Mouse (Mus musculus) thymus, postnatal 25 days (tissue): ENCODE data around the gene Il21r.

Experiments
- DNase-seq: peaks from one replicate; pipeline ENCODE4 v3.0.0; 2022

Il21r gene

DNA sequence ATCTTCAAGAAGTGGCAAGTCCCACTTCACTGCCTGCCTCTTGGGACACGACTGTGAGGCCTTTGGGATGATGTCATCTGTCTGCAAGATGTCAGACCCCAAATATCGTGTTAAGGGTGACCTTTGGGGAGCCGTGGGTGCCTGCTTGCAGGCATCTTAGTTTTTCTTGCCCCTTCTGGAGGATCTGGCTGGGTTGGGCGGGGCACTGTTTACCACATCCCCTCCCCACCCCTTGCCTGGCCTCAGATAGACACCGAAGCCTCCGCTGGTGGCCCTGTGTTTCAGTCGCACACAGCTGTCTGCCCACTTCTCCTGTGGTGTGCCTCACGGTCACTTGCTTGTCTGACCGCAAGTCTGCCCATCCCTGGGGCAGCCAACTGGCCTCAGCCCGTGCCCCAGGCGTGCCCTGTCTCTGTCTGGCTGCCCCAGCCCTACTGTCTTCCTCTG, at the start of gene Il21r:
Il21r (plus strand) TSS at position 245 of the 447 bp plus-strand sequence.
- DNase-seq: peak; percentile 82

DNA sequence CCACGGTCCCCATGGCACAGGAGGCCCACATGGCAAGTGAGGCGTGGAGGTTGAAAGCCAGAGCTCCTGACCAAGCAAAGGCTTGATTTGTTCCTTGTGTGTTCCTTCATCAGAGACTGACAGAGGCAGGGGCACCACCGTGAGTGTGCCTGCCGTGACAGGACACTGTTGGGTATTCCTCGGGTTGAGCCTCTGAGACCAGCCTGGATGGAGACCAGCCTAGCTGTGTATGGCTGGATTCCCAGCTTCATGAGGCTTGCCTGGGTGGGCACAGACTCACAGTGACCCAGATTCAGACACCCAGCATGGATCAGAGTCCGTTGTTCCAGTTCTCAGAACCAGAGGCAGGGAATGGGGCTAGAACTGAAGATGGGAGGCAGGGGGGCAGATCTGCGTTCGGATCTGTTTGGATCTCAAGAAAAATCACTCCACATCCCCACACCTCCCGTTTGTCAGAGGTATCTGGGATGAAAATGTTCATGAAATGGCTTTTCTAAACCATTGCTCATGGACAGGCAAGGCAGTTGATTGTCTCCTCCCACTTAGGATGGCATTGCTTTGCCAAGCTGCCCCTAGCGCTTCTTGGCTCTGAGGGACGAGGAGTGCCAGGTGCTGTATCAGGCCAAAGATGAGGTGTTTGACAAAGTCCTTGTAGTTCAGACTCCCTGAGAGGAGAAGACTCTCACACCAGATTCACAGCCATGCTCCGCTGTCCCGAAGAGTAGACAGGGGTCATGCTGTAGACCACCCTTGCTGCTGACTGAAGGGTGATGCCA, 49.4 kb upstream of the Il21r start:
- DNase-seq: no peak

DNA sequence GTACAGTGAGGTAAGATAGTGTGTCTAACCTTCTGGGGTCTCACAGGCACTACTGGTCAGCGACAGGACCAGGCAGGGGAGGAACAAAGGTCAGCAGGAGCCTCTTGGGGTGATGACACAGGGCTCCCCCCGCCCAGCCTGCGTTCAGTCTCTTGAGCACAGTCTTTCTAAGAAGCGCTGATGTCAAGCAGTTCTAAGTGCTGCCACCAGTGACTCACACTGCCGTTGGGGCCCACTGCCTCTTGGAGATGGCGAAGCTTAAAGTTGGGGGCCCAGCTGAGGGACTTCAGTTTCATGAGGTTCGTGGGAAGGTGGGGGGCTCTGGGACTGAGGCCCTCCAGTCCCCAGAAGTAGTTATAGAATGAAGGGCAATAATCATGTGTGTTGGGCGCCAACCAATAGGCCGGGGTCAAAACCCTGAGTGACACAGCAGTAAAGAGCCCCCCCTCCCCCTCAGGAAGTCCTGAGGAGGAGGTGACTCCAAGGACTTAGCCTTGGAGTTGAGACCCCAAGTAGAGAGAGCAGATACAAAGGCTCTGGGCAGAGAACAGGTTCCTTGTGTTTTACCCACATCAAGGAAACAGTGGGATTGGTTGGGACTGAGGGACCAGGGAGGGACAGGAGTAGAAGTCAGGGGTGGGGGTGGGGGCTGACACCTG, 48.6 kb upstream of the Il21r start:
- peak; percentile 50 for DNase-seq

DNA sequence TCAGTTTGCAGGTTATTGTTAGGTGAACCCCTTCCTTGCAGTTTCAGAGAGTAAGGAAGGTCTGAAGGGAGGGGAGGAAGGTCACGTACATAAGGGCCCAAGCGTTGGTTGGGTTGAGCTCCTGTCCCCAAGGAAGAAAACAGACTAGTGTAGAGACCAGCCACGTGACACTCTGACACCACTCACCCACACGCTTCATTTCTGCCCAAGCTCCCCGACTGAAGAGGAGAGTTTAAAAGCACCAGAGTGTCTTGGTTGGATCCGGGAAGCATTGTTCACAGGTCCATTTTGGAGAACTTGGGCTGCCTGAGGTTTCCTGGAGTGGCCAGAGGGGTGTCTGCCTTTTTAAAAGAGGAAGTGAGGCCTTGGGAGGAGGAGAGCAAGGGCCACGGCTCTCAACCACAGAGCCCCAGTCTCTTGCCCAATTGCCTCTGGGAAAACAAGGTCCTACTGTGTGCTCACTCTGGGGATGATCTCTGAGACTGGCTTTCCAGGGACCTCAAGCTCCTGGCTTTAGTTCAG, 47.8 kb upstream of the Il21r start:
- DNase-seq: peak; percentile 50

DNA sequence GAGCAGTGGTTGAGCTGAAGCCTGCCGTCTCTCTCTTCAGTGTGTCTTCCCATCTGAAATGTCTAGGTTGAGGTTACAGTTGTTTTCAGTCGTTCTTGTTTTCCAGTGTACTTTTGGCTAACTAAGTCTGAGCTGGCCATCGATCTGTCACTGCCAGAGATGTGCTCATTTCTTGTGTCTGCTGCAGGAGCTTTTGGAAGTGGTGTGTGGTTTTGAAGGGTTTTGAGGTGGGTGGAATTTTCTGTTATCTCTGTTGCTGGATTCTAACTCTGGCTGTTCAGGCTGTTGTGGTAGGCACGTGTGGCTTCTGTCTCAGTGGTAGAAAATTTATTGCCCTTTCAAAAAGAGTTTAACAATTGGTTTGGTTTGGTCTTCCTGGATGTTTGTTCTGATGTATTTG, 47.1 kb upstream of the Il21r start:
- DNase-seq: peak; percentile 46

DNA sequence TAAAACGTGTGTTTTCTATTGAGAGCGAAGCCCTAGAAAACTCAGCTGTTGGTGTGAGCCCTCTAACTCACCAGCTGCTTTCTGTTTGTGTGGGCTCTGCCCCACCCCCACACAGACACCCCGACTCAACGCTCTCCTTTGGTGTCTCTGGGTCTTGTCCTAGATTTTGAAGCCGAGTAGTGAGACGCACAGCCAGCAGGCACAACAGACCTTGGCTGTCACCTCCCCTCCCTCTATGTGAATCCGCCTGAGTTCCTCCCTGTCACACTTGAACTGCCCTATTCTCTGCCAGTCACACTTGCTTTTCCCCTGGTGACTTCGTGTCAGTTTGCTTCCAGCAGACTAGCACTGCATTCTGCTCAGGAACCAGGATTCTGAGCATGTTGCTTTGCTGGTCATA, 46.4 kb upstream of the Il21r start:
- peak; percentile 87 for DNase-seq

DNA sequence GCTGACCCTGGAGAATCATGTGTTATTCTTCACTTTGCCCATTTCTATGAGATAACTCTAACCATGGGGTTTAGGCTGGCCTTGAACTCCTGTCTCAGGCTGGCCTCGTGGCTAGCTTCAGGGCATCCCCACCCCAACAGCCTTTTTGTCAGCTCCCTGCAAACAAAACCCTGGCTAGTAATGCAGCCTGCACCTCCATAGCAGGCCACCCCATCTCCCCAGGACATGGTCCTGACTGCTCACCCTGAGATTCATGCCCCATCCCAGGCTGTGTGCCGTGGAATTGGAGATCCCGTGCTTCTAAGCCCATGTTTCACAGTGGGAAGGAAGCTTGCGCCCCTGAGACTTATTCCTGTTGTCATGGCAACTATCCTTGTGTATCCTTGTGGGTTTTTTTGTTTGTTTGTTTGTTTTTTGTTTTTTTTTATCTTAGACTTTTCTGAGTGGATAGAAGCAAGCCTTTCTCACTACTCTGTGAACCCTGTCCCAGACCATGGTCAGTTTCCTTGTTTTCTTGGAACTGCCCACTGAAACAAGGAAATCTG, 44.8 kb upstream of the Il21r start:
- DNase-seq: no peak

DNA sequence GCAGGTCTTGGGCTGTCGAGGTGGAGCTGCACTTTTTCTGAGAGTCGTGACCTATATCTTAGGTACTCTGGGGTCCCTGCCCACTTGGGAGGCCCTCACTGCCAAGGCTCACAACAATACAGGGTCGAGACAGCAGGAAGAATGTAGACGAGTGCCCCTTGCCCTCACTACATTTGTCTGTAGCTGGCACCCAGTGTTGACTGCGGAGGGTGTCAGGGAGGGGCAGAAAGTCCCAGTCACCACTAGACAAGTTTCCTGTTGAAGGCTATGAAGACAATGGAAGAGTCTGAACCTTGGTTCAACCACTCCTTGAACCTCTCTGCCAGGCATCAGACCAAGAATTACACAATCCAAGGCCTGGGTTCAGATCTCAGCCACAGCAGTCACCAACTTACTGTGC, 44.2 kb upstream of the Il21r start:
- peak; percentile 45 for DNase-seq

DNA sequence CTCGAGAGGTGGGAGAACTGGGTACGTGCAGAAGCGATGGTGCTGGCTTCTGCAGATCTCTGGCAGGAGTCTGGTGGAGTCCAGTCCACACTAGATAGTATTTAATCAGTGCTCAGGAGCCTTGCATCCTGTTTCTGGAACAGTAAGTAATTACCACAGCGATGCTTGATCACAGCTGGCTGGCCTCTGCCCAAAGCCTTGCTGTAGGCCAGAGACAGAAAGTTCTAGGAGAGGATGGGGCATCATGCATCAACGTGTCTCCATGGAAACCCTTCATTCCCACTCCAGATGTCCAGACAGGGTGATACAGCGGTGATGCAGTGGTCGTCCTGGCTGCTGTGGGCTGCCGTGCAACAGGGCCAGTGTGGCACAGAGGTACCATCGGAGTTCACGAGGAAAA, 43.7 kb upstream of the Il21r start:
- no peak for DNase-seq

DNA sequence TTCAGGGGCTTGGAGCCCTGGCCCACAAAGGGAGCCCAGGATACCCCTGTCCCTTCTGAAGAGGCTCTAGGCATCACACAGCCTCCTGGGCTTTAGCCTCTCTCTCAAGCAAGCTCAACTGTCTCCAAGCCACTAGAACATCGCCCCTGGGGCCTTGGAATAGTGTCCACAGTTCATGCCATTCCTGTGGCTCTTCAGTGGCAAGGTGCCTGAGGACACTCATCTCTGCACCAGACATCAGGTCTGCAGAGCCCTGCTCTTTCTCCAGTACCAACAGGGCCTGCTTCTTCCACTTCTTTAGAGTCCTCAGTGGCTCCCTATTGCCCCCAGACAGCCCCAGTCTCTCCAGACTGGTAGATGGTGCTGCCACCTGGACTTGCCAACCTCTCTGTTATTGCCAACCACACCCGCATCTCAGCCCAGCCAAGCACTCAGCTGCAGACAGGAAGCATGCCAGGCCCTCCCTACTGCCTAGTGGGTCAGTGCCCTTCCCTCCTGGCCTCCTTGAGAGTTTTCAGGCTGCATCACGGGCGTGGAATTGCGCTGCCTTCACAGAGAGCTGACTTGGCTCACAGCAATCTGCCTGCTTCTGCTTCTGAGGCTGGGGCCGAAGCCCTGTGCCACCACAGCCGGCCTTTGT, 43.0 kb upstream of the Il21r start:
- DNase-seq: peak; percentile 47

DNA sequence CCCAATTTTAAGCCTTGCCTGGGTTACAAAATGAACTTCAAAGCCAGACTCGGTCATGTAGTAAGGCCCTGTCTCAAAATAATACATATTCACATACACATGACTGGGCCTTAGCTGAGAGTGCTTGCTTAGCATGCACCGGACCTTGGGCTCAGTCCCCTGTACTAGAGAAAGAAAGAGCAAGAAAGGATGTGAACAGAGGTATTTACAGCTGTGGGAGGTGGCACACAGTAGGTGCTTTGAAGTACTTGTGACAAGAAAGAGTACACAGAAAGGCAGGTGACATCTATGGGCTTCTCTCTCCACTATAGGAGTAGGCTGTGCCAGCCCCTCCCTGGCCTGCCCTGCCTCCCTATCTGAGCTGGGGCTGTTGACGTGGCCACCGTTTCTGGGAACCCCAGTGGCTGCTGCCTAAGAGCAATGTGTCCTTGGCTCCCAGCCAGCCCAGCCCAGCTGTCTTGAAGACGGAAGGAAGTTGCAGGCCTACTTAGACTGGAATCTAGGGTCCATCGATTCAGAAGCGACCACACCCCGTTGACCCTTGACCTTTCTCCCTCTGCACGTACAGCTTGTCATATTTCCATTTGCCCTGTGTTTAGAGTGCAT, 42.0 kb upstream of the Il21r start:
- DNase-seq: peak; percentile 52

DNA sequence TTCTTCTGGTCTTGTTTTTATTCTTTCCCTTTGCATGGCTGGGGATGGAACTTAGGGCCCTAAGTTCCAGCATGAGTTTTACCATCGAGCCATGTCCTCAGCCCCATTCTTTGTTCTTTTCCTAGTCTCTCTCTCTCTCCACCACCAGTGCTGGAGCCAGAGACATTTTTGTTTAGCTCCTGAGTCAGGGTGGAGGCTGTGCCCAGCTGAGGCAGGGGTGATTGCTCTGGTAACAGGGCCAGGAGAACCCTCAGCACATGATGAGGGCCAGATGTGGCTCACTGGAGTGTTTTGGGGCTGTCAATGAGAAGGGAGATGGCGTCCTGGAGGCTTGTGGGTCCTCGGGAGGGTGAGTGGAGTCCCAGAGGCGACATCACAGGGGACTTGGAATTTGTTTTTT, 40.8 kb upstream of the Il21r start:
- DNase-seq: no peak

DNA sequence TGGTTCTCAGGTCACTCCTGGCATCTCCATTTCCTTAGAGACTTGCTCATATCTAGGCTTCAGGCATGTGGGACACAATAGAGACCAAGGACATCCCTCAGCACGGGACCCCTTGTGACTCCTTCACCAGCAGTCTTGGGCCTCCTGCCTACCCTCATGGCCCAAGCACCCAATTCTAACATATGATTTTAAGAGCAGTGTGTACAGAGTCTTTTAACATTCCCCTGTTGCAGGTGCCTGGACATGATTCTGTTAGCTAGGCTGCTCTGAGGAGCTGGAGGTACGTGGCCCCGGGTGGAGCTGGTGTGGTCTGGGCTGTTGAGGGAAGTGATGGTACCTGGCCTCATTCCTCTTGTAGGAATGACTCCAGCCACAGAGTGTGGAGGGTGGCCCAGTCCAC, 40.1 kb upstream of the Il21r start:
- no peak for DNase-seq

DNA sequence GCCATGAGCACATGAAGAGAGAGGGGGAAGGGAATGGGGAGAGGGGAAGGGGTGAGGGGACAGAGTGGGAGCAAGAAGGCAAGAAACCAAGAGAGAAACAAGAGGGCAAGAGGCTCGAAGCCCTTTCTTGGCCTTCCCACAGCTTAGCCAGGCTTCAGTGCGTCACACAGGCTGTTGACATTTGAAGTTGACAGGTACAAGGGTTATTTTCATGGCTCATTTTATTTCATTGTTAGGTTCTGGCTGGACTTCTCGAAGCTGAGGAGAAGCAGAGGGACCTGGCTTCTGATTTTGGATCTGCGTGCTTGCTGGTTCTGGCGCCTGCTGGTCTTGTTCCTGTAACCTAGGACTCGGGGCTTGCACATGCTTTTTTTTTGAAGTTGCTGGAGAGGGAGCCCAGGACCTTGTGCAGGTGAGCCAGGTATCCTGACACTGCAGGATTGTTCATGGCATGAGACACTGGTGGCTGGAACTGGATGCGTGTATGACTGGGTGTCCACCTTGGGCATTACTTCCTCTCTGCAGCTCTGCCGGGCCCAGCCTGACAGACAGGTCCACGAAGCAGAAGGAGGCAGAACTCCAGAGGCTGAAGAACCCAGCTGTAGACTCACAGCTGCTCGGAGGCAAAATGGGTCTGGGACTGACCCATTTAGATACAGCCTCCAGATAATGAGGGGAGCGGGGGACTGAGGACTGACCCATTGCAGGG, 38.8 kb upstream of the Il21r start:
- DNase-seq: no peak

DNA sequence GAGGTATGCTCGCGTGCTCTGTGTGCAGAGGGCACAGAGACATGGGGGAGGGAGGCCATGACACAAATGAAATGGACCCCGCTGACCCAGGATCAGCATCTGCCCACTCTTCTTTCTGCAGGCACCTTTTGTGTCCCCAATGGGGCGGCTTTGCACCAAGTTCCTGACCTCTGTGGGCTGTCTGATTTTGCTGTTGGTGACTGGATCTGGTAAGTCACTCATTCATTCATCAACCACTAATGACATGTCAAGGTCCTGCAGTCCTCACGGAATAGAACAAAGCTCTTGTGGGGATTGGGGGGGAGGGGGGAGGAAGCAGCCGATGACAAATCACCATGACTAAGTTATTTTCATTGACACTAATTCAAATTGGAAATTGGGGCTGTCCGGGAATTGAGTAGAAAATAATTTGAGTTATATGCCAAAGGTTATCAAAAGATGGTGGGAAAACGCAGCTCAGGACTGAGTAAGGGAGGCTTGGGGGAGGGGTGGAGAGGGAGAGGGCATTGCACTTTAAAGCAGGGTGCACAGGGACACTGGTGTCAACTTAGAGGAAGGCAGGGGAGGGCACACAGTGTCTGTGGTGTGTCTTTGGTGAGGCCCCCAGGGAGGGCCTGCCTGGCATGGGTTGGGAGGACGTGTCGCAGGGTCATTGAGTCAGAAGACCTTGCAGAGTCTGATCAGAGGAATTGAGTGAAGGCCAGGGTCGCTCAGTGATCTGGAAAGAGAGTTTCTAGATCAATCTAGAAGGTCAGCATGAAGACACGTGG, 37.5 kb upstream of the Il21r start:
- no peak for DNase-seq

DNA sequence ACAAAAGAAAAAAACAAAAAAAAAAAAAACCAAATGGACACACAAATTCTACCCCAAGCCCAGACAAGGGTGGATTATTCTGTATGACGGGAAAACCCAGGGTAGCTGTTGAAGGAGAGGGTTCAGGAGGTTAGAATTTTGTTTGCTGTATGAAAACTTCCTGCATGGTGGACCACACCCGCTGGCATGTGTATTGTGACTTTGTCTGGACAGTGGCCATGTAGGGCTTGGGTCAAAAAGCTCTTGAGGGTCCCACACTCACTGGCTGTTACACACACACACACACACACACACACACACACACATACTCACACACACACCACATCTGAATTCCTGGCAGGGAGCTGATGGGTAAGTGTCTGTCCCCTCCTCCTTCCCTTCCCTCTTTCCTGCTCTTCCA, 36.8 kb upstream of the Il21r start:
- no peak for DNase-seq

DNA sequence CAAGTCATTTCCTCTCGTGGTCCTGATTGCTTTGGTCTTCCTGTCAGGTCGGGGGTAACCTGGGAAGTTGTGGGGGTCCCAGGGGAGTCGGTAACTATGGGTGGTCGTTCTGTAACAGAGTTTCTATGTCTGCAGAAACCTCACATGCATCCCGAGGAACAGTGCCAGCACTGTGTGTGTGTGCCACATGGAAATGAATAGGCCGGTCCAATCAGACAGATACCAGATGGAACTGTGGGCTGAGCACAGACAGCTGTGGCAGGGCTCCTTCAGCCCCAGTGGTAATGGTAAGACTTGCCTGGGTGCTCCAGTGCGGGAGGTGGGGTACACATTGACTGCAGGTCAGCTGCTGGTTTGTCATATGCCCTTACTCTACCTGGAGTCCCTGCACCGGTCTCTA, 34.3 kb upstream of the Il21r start:
- DNase-seq: no peak

DNA sequence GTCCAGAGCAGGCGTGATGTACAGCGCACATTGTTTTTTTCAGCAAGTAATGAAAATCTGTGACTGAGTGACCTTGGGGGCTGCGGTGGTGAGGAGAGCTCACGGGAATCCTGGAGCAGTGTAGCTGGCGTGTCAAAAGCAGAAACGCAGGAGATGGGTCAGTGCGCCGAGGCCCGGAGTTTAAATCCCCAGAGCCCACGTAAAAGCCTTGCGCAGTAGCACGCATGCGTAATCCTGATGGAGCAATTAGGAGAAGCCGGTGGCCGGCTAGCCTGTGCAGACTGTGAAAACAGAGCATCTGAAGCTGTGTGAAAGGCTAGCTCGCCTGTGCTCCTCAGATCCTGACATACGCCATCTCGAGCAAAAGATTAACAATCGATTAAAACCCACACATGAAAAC, 31.3 kb upstream of the Il21r start:
- no peak for DNase-seq

DNA sequence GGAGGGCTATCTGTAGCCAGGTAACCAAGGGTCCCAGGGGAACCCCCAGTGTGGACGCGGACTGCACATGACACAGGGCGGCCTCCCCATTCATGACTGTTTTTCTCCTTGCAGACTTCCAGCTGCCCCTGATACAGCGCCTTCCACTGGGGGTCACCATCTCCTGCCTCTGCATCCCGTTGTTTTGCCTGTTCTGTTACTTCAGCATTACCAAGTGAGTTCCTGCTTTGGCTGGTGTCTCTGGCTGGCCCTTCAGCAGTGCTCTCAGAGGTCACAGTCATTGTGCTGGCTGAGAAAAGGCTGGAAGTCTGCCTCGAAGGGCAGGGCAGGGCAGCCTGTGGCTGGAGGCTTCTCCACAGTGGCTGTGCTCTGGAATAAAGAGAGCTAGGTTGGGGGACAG, 30.5 kb upstream of the Il21r start:
- DNase-seq: no peak

DNA sequence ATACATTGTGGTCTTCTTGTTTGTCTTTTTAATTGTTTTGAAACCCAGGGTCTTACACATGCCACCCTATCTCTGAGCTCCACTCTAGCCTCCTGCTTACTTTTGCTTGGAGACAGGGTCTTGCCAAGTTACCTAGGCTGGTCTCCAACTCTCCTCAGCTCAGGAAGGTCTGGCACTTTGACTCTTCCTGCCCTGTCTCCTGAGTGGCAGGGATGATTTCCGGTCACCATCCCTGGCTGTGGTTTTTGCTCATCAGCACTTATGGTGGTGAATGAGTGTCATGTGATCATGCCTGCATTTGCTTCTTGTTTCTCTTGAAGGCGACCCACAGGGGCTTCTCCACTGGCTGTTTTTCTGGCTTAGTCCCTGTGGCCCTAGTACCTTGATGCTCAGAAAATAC, 29.4 kb upstream of the Il21r start:
- no peak for DNase-seq

DNA sequence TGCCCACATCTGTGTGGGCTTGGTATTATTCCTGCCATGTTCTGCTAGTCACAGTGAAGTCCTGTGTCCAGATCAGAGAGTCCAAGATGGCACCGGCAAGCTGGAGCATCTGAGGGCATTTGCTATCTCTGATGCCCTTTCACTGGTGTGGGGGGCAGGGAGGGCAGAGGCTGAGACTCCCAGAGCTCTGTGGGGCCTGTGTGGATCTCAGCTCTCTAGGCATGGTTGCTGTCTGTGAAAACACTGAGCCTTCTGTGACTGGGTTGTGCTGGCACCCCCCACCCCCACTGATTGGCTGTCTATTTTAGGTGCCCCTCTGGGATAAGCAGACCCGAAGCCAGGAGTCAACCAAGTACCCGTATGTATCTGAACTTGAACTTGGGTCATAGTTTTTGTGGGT, 28.4 kb upstream of the Il21r start:
- DNase-seq: no peak
